Mouse (Mus musculus): ENCODE results near the gene Fundc2. TPM values are rescaled to one million over a fixed set of nuclear protein-coding genes. Genes with fewer than 3 reads are reported as not detected.

Gene Fundc2
- polyA plus RNA-seq, 1 experiment from 2014 or later, result 85.9 TPM

GRCm38 (mm10) chrX:75403350-75403749, 21.2 kb downstream of the Fundc2 start:
- Histone ChIP-seq H3K9ac (ENCODE audit: low read depth, low read length) (no peak overlapping the region), H3K9me3 (ENCODE audit: control insufficient read depth, low read length) (no peaks in the 10 kb centered on the region), H3K4me3 (ENCODE audit: low read depth, low read length) (no peak overlapping the region), H3K4me2 (ENCODE audit: low read depth, low read length) (no peak overlapping the region), H3K36me3 (ENCODE audit: control insufficient read depth, insufficient read depth, low read length) (0 out of 2 replicates have a peak, but pooled peaks cover 4% of the 10 kb centered on the region), H3K27me3 (replicated peaks; ENCODE audit: control insufficient read depth, insufficient read depth, low read length) (no peaks in the 10 kb centered on the region), H3K27ac (replicated peaks; ENCODE audit: low read depth, low read length) (no peak overlapping the region), H3K4me1 (ENCODE audit: control insufficient read depth, insufficient read depth, low read length) (no peaks in the 10 kb centered on the region)
- ATAC-seq (ENCODE audit: low read depth) (no peak), DNase-seq (ENCODE audit: low spot score) (no peak)

- Histone ChIP-seq H3K27me3 (replicated peaks; ENCODE audit: control insufficient read depth, insufficient read depth, low read length) (no peaks in the 10 kb centered on the region), H3K4me2 (ENCODE audit: low read depth, low read length) (no peak overlapping the region), H3K9ac (ENCODE audit: low read depth, low read length) (no peak overlapping the region), H3K27ac (replicated peaks; ENCODE audit: low read depth, low read length) (no peak overlapping the region), H3K4me1 (ENCODE audit: control insufficient read depth, insufficient read depth, low read length) (no peaks in the 10 kb centered on the region), H3K4me3 (ENCODE audit: low read depth, low read length) (no peak overlapping the region), H3K9me3 (ENCODE audit: control insufficient read depth, low read length) (no peaks in the 10 kb centered on the region), H3K36me3 (ENCODE audit: control insufficient read depth, insufficient read depth, low read length) (no peaks in the 10 kb centered on the region)
- ATAC-seq (ENCODE audit: low read depth), result no peak
- DNase-seq (ENCODE audit: low spot score), result no peak
- WGBS, result 90% methylated on average over 1 of the region's 1 CpGs
Measured at GRCm38 (mm10) chrX:75409711-75410110, 27.5 kb downstream of the Fundc2 start.

- WGBS, result 15% methylated on average over 39 of the region's 52 CpGs
- H3K4me2 ChIP-seq (ENCODE audit: low read depth, low read length), result peak within 1 kb of the TSS; percentile 53
- ATAC-seq (ENCODE audit: low read depth) (peak; percentile 100), DNase-seq (ENCODE audit: low spot score) (peak; percentile 96)
- no peaks in the 10 kb centered on the region for H3K9me3 ChIP-seq (ENCODE audit: control insufficient read depth, low read length)
- H3K4me1 ChIP-seq (ENCODE audit: control insufficient read depth, insufficient read depth, low read length), result no peaks in the 10 kb centered on the region
- H3K27ac ChIP-seq (replicated peaks; ENCODE audit: low read depth, low read length), result peak within 1 kb of the TSS; percentile 85
- H3K9ac ChIP-seq (ENCODE audit: low read depth, low read length), result peak within 1 kb of the TSS; percentile 66
- peak within 1 kb of the TSS; percentile 45 for H3K4me3 ChIP-seq (ENCODE audit: low read depth, low read length)
- H3K27me3 ChIP-seq (replicated peaks; ENCODE audit: control insufficient read depth, insufficient read depth, low read length), result no peaks in the 10 kb centered on the region
- 0 out of 2 replicates have a peak, but pooled peaks cover 3% of the 10 kb centered on the region for H3K36me3 ChIP-seq (ENCODE audit: control insufficient read depth, insufficient read depth, low read length)
Measured at GRCm38 (mm10) chrX:75415936-75416785, 34.0 kb downstream of the Fundc2 start, which contains the start of the genes Cmc4, Mtcp1 and Brcc3. Gene Cmc4 (minus strand): TSS chrX:75416584. Gene Mtcp1 (minus strand): TSS chrX:75416588. Gene Brcc3 (plus strand): TSS chrX:75416628.

Other genes starting within 250 kb of the Fundc2 start
- not detected in 2 replicates for gene Smim9, start 218.6 kb upstream of the Fundc2 start, polyA plus RNA-seq (2014; fragmentation: Nextera tagmentation; extraction: Ambion mirVana)
- gene F8, start 216 bp downstream of the Fundc2 start, polyA plus RNA-seq (2014; fragmentation: Nextera tagmentation; extraction: Ambion mirVana), result 2.4 and 2.7 TPM in 2 replicates
- 20.5 and 20.7 TPM in 2 replicates for gene Cmc4, start 34.2 kb downstream of the Fundc2 start, polyA plus RNA-seq (2014; fragmentation: Nextera tagmentation; extraction: Ambion mirVana)
- gene Mtcp1, start 34.2 kb downstream of the Fundc2 start, polyA plus RNA-seq (2014; fragmentation: Nextera tagmentation; extraction: Ambion mirVana), result 5.7 and 8.0 TPM in 2 replicates
- gene Brcc3, start 34.2 kb downstream of the Fundc2 start, polyA plus RNA-seq (2014; fragmentation: Nextera tagmentation; extraction: Ambion mirVana), result 46.6 and 49.2 TPM in 2 replicates
- gene Vbp1, start 131.9 kb downstream of the Fundc2 start, polyA plus RNA-seq (2014; fragmentation: Nextera tagmentation; extraction: Ambion mirVana), result 145 and 147 TPM in 2 replicates
- gene Rab39b, start 195.8 kb downstream of the Fundc2 start, polyA plus RNA-seq (2014; fragmentation: Nextera tagmentation; extraction: Ambion mirVana), result 2.0 and 2.3 TPM in 2 replicates

All from embryonic facial prominence, embryonic 14.5 days (tissue).